Mouse (Mus musculus) skeletal muscle tissue, adult 2 months (tissue): Measurements from ENCODE around the gene Tead3.

Source experiments
- DNase-seq: peaks from one replicate; pipeline ENCODE4 v3.0.0-alpha.2; 2012; ENCODE audit warnings: low read depth, low spot score

Tead3 gene

GRCm38 (mm10) chr17:28350466-28351352, at the start of gene Tead3:
Gene Tead3, minus strand, starts transcription at chr17:28350817.
- peak; percentile 62 for DNase-seq

GRCm38 (mm10) chr17:28394994-28395393, 44.4 kb upstream of the Tead3 start:
- no peak for DNase-seq

- no peak for DNase-seq
Observed at GRCm38 (mm10) chr17:28394051-28394765, 43.6 kb upstream of the Tead3 start.

- no peak for DNase-seq
Observed at GRCm38 (mm10) chr17:28391568-28392432, 41.2 kb upstream of the Tead3 start.

GRCm38 (mm10) chr17:28388534-28388933, 37.9 kb upstream of the Tead3 start:
- DNase-seq, result no peak

- DNase-seq, result peak; percentile 48
Observed at GRCm38 (mm10) chr17:28386150-28386905, 35.7 kb upstream of the Tead3 start.

- DNase-seq, result no peak
Observed at GRCm38 (mm10) chr17:28384298-28384697, 33.7 kb upstream of the Tead3 start.

- no peak for DNase-seq
Observed at GRCm38 (mm10) chr17:28380255-28380654, 29.6 kb upstream of the Tead3 start.

GRCm38 (mm10) chr17:28375592-28376061, 25.0 kb upstream of the Tead3 start:
- no peak for DNase-seq

- DNase-seq, result no peak
Observed at GRCm38 (mm10) chr17:28374494-28374893, 23.9 kb upstream of the Tead3 start.

- DNase-seq, result no peak
Observed at GRCm38 (mm10) chr17:28373821-28374220, 23.2 kb upstream of the Tead3 start.

GRCm38 (mm10) chr17:28371941-28372340, 21.3 kb upstream of the Tead3 start:
- DNase-seq, result no peak

GRCm38 (mm10) chr17:28371286-28371685, 20.7 kb upstream of the Tead3 start:
- DNase-seq, result no peak

GRCm38 (mm10) chr17:28369056-28369455, 18.4 kb upstream of the Tead3 start:
- DNase-seq, result no peak

- DNase-seq, result peak; percentile 59
Observed at GRCm38 (mm10) chr17:28368449-28368848, 17.8 kb upstream of the Tead3 start.

GRCm38 (mm10) chr17:28365122-28365521, 14.5 kb upstream of the Tead3 start, which contains the start of gene Tulp1:
Gene Tulp1, minus strand, starts transcription at chr17:28365222.
- DNase-seq, result no peak

GRCm38 (mm10) chr17:28363507-28363906, 12.9 kb upstream of the Tead3 start:
- DNase-seq, result no peak

- no peak for DNase-seq
Observed at GRCm38 (mm10) chr17:28362653-28363292, 12.2 kb upstream of the Tead3 start.

- DNase-seq, result no peak
Observed at GRCm38 (mm10) chr17:28361921-28362652, 11.5 kb upstream of the Tead3 start.
